Mouse (Mus musculus): ENCODE measurements around the gene Tmem252.

GRCm38 (mm10) chr19:24671571-24671970, 2.2 kb upstream of the Tmem252 start:
- TF ChIP-seq CTCF (IDR thresholded peaks at IDR 0.05; ENCODE audit: borderline replicate concordance, insufficient read depth, low read length) (no peak), POLR2A (IDR thresholded peaks at IDR 0.05; ENCODE audit: low read depth, low read length) (no peak)

Data from embryonic fibroblast, embryonic 13.5 days (primary cell).